Mouse (Mus musculus) ES-E14 (cell line): Measurements from ENCODE around the gene Ptgr2.
"Not testable (repeated sequence)": the region's sequence is repeated elsewhere in the genome, so short reads cannot be mapped to it uniquely, and the experiment has no call there.

Experiments
- HCFC1 ChIP-seq: IDR thresholded peaks from 2 replicates; pipeline ENCODE4 v1.6.1; 2012; ENCODE audit warnings: low read length, inconsistent platforms, borderline replicate concordance; ENCODE audit not compliant: insufficient read depth
- MAFK ChIP-seq: IDR thresholded peaks from 2 replicates; pipeline ENCODE4 v1.6.1; 2014; ENCODE audit warnings: mild to moderate bottlenecking, low read depth, low read length, inconsistent platforms; ENCODE audit not compliant: insufficient read depth
- ZC3H11A ChIP-seq: IDR thresholded peaks from 2 replicates; pipeline ENCODE4 v1.6.1; 2012; ENCODE audit warnings: low read depth, mild to moderate bottlenecking, inconsistent platforms, low read length, borderline replicate concordance
- ZNF384 ChIP-seq: IDR thresholded peaks from 2 replicates; pipeline ENCODE4 v1.6.1; 2012; ENCODE audit warnings: low read depth, low read length, inconsistent platforms

DNA sequence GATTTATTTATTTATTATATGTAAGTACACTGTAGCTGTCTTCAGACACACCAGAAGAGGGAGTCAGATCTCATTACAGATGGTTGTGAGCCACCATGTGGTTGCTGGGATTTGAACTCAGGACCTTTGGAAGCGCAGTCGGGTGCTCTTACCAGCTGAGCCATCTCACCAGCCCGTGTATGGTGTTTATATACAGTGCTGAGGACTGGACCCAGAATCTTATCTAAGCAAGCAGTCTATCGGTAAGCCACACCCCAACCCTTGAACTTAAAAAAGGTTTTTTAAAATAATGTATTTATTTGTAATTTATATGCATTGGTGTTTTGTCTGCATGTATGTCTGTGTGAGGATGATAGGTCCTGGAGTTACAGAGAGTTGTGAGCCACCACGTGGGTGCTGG, 48.0 kb upstream of the Ptgr2 start:
- not testable (repeated sequence) for TF ChIP-seq ZNF384, HCFC1, ZC3H11A, MAFK
